Mouse (Mus musculus): ENCODE results near the gene Ankrd65.
"Not testable (repeated sequence)": the region's sequence is repeated elsewhere in the genome, so short reads cannot be mapped to it uniquely, and the experiment has no call there.

Gene Ankrd65

GRCm38 (mm10) chr4:155774971-155775740, 15.1 kb upstream of the Ankrd65 start:
- no peak for DNase-seq (ENCODE audit: low spot score in 2 of 2)

DNA sequence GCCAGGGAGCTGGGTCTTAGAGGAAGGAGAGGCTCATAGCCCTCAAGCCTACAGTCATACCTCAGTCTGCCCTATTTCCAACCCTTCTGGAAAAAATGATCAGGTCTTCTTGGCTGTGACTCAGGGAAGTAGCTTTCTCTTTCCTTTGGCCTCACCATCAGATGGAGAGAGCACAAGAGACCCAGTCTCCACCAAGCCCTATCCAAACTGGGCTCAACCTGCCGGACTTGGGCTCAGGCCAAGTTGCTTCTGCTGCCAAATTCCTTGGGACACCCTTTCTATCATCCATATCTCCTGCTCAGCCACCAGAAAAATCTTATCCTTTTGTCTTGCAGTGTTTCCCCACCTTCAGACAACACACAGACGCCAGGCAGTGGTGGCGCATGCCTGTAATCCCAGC, 14.4 kb upstream of the Ankrd65 start:
- DNase-seq (ENCODE audit: low spot score in 2 of 2): no peak

DNA sequence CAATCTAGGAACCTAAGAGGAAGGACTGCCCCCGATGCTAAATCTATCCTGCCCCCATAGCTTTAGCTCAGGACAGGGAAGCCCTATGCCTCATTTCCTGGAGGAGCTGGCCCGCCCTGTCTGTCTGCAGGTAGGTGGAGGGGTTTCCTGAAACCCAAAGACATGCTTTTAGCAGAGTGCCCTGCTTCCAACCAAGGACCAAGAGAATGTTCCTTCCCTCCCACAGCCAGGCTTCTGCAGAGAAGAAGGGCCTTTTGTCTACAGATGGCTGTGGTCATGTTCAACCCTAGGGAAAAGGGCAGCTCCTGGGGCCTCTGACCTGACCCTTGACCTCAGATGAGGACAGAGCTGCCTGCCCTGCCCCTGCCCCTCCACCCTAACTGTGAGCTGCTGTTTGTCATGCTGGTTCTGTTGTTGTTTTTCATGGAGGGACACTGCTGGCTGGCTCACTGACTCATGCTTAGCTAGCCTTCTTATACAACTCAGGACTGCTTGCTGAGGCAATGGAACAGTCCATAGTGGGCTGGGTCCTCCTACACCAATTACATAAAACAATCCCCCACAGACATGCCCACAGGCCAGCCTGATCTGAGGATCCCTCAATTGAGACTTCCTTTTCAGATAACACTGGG, 13.4 kb upstream of the Ankrd65 start:
- no peak for DNase-seq (ENCODE audit: low spot score in 2 of 2)

DNA sequence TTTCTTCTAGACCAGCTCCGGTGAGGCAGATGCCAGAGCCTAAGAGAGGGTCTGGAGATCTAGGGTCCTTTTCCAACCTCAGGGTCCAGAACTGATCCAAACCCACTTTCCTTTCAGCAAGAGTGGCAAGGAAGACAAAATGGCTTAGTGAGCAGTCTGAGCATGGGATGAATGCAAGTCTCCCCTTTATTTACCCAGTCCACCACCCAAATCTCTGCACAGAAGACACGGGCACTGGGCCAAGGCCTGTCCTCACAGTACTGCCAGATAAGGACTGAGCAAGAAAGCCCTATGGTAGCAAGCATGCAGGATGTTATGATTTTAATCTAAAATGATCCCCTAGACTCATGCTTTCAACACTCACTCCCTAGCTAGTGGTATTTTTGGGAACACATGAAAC, 12.4 kb upstream of the Ankrd65 start:
- DNase-seq (ENCODE audit: low spot score in 2 of 2): no peak

GRCm38 (mm10) chr4:155779498-155779897, 10.7 kb upstream of the Ankrd65 start:
- no peak for DNase-seq (ENCODE audit: low spot score in 2 of 2)

GRCm38 (mm10) chr4:155780895-155781294, 9.3 kb upstream of the Ankrd65 start:
- DNase-seq (ENCODE audit: low spot score in 2 of 2): no peak

- DNase-seq (ENCODE audit: low spot score in 2 of 2): no peak
Observed at GRCm38 (mm10) chr4:155783486-155784080, 6.7 kb upstream of the Ankrd65 start.

GRCm38 (mm10) chr4:155784081-155784701, 6.0 kb upstream of the Ankrd65 start:
- DNase-seq (ENCODE audit: low spot score in 2 of 2): peak; percentile 73 to 84

DNA sequence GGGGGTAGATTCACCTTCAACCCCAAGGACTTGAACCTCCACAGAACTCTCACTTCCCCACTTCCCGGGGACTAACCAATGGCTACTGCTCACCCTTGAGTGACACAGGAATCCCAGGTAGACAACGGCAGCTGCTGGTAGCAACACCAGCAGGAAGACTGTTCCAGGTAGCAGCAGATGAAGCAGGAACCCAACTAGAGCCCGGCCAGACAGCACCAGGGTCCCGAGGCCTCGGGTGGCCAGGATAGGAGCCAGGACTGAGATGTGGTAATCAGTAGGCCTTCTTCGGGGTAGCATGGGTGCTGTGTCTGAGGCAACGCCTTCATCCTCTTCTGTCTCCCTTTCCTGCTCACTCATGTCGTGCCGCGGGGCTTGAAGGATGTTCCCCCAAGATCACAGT, 5.0 kb upstream of the Ankrd65 start:
- no peak for DNase-seq (ENCODE audit: low spot score in 2 of 2)

GRCm38 (mm10) chr4:155785819-155786218, 4.4 kb upstream of the Ankrd65 start, which contains the start of gene Tmem88b:
TSS of gene Tmem88b (minus strand) at chr4:155785874.
- DNase-seq (ENCODE audit: low spot score in 2 of 2): no peak

GRCm38 (mm10) chr4:155788300-155788699, 1.9 kb upstream of the Ankrd65 start:
- DNase-seq (ENCODE audit: low spot score in 2 of 2): no peak

- not testable (repeated sequence) for DNase-seq (ENCODE audit: low spot score in 2 of 2)
Observed at GRCm38 (mm10) chr4:155788833-155789232, 1.4 kb upstream of the Ankrd65 start.

DNA sequence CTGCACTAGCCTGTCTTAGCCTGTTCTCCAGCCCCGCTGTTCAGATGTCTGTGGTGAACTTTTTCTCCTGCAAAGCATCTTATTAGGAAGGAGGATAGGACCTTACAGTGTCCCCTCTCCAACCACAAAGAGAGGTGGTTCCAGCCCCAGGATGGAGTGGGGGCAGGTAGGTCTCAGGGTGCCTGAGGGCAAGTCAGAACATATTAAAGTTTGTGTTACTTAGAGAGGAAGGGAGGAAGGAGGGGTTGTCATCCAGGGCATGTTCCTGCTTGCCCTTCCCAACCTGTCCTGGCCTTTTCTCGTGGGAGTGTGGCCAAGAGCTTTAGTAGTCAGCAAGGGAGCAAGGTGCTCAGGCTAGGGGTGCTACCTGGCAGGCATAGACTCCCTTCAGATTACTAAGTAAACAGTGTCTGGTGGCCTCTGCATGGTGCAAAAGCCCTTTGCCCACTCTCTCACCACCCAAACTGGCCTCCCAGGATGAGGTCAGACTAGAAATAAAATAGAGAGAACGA, 467 bp downstream of the Ankrd65 start:
- DNase-seq (ENCODE audit: low spot score in 2 of 2): no peak

GRCm38 (mm10) chr4:155791240-155791933, 1.1 kb downstream of the Ankrd65 start:
- DNase-seq (ENCODE audit: low spot score in 2 of 2): no peak

DNA sequence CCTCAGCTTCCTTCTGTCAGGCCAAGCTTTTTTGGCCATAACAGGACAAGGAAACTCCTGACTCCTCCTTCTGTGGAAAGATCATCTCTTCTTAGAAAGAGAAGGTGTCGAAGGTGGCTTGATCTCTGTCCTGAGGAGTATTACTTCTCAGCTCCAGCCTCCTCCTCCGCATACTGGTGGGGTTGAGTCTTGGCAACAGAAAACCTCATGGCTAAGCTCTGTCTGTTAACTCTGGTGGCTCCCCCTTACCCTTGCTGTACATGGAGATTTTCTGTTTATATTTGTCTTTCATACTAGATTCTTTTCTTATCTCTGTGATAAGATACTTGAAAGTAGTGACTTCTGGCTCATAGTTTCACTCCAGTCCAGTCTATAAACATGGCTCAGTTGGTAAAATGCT, 3.5 kb downstream of the Ankrd65 start:
- no peak for DNase-seq (ENCODE audit: low spot score in 2 of 2)

GRCm38 (mm10) chr4:155802075-155802474, 11.8 kb downstream of the Ankrd65 start:
- no peak for DNase-seq (ENCODE audit: low spot score in 2 of 2)

GRCm38 (mm10) chr4:155802741-155803339, 12.6 kb downstream of the Ankrd65 start, which contains the start of gene Mrpl20:
TSS of gene Mrpl20 (plus strand) at chr4:155802878.
- no peak for DNase-seq (ENCODE audit: low spot score in 2 of 2)

DNA sequence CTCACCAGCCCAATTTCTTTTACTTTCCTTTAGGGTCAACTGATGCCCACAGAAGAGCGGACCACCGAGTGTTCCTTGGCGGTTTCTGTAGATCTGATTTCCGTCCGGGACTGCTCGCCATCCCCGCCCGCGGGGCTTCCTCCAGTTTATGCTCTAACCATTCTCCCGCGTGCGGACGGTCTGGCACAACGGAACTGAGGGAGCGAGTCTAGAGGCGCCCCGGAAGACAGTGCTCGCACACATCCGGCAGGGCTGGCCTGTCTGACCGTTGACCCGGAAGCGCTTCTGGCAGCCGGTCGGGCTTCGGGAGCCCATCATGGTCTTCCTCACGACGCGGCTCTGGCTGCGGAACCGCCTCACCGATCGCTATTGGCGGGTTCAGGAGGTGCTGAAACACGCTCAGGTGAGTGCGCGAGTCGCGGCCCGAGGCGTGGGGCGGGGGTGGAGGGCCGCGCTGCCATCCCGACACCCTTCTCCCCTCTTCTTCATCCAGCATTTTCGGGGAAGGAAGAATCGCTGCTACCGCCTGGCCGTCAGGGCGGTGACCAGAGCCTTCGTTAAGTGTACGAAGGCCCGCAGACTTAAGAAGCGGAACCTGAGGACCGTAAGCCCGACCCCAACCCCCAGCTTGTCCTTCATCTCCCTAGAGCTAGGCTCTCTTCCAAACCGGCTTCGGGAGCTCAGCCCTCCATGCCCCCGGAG, 13.3 kb downstream of the Ankrd65 start:
- DNase-seq (ENCODE audit: low spot score in 2 of 2): peak; percentile 98 to 99

GRCm38 (mm10) chr4:155807841-155808240, 17.6 kb downstream of the Ankrd65 start:
- no peak for DNase-seq (ENCODE audit: low spot score in 2 of 2)

DNA sequence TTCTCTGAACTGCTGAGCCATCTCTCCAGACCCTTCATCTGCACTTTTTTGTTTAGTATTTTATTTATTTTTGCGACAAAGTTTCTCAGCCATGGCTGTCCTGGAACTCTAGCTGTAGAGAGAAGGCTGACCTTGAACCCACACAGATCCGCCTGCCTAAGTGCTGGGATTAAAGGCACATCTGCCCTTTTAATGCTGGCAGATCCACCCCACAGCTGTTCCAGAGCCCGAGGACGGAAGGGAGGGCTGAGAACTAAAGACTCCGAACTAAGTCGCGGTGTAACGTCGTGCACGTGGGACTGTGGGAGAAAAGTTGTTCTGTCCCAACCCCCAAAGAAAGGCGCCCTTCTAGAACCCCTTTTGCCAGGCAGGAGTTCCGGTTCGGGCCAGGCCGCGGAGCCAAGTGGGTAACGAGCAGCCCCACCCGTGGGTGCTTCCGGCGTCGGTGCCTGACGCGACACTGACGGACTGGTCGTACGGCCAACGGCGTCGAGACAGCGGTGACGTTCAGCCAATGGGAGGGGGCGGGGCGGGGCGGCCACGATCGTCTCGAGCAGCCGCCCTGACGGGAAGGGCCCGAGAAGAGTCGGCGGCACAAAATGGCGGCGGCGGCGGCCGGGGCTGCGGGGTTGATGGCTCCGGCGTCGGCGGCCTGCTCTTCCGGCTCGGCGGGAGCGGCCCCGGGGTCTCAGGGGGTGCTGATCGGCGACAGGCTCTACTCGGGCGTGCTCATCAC, 21.9 kb downstream of the Ankrd65 start, which contains the start of gene Ccnl2:
Gene Ccnl2 (plus strand): TSS at position 561 of the 736 bp plus-strand sequence.
- peak; percentile 86 to 95 for DNase-seq (ENCODE audit: low spot score in 2 of 2)

Data from cerebellum, postnatal 4 days (tissue).